Mouse (Mus musculus): Measurements from ENCODE around the gene Ahsa1. TPM values are rescaled to one million over a fixed set of nuclear protein-coding genes. Genes with fewer than 3 reads are reported as not detected.

Ahsa1 gene
- total and polyA plus RNA-seq, 3 experiments: 74.5 to 153 (median 138) TPM

DNA sequence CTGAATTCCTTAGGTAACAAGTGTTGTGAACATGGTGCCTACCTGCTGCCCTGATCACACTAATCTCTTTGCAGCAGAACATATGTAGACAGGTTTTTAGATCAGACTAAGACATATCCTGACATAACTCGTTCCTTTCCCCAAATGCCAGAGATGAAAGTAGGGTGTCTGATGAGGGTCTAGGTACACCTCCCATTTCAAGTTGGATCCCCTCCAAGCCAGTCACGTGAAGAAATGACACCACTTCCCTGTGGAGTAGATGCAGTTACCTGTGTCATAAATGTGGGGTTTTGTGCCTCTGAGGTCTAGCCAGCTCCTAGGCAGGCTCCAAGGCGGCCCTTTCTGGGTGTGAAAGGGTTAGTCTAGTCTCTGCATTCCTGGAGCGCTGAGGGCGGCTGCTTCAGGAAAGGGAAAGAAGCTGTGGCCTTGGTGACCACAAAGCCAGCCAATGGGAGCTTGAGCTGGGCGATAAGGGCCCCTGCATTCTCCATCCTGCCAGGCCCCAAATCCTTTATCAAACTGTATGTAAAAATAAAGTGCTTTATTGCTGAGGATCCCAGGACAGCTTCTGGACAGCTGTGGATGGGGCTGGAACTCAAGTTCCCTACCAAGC lies 11.9 kb downstream of the Ahsa1 start:
- intact Hi-C loops (cut with DNase I): no loop called here
- peaks cover 2% of the 10 kb centered on the region; the same call in 1 of the 2 replicates for H3K4me1 ChIP-seq (ENCODE audit: control insufficient read depth, insufficient read depth, low read length)
- no peaks in the 10 kb centered on the region for H3K27me3 ChIP-seq (ENCODE audit: control insufficient read depth, insufficient read depth, low read length)
- H3K36me3 ChIP-seq (ENCODE audit: control insufficient read depth, insufficient read depth, low read length): no peaks in the 10 kb centered on the region
- H3K4me3 ChIP-seq: no peak overlapping the region
- H3K27ac ChIP-seq: no peak overlapping the region
- no peak for DNase-seq
- 6% methylated on average over 6 of the region's 6 CpGs for WGBS
- no peak overlapping the region for H3K9ac ChIP-seq (ENCODE audit: low read depth, low read length)
- TF ChIP-seq CTCF (IDR thresholded peaks at IDR 0.05) (no peak), EP300 (IDR thresholded peaks at IDR 0.05; ENCODE audit: insufficient read depth, low read depth, low read length) (no peak), POLR2A (IDR thresholded peaks at IDR 0.05; ENCODE audit: insufficient read depth, low read depth, low read length) (no peak)
- H3K79me2 ChIP-seq (replicated peaks; ENCODE audit: control insufficient read depth, insufficient read depth, low read length): no peaks in the 10 kb centered on the region

DNA sequence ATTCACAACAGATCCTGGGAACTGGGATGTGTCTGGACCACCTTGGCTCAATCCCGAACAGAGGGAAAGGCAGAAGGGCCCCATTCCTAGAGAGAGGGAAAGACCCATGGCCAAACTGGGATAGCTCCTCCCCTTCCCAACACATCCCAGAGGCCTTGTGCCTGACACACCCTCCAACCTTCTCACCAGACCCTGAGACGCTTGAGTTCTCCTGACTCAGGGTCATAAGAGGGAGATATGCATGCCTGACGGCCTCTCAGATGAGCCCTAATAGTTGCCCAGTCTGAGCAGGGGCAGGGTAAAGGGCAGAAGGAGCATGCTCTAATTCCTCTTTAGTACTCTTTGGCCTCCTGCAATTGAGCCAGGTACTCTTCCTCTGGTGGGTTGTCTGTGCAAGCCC lies 13.1 kb downstream of the Ahsa1 start:
- Histone ChIP-seq H3K36me3 (ENCODE audit: control insufficient read depth, insufficient read depth, low read length) (no peaks in the 10 kb centered on the region), H3K27ac (no peak overlapping the region), H3K4me3 (no peak overlapping the region), H3K27me3 (ENCODE audit: control insufficient read depth, insufficient read depth, low read length) (no peaks in the 10 kb centered on the region), H3K4me1 (ENCODE audit: control insufficient read depth, insufficient read depth, low read length) (peaks cover 2% of the 10 kb centered on the region; the same call in 1 of the 2 replicates), H3K79me2 (replicated peaks; ENCODE audit: control insufficient read depth, insufficient read depth, low read length) (no peaks in the 10 kb centered on the region), H3K9ac (ENCODE audit: low read depth, low read length) (no peak overlapping the region)
- TF ChIP-seq CTCF (IDR thresholded peaks at IDR 0.05): no peak
- TF ChIP-seq EP300 (IDR thresholded peaks at IDR 0.05; ENCODE audit: insufficient read depth, low read depth, low read length): no peak
- no peak for TF ChIP-seq POLR2A (IDR thresholded peaks at IDR 0.05; ENCODE audit: insufficient read depth, low read depth, low read length)
- intact Hi-C loops (cut with DNase I): no loop called here
- 37% methylated on average over 3 of the region's 3 CpGs for WGBS
- DNase-seq: no peak

DNA sequence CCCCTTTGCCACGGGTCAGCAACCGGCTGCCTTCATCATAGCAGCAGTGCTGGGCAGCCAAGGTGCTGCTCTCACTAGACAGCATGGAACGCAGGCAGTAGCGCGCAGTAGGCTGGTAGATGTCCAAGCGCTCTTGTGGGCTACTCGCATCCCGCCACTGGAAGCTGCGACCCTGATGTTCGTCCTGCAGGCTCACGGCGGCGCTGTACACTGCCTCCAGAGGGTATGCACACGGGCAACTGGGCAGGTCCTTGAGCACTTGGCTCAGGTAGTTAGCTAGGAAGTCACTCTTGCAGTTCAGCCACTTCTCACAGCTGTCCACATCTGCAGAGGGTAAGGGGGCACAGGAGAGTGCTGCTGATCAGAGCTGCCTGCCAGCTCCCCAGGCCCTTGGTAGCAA lies 13.6 kb downstream of the Ahsa1 start:
- intact Hi-C loops (cut with DNase I): no loop called here
- TF ChIP-seq CTCF (IDR thresholded peaks at IDR 0.05) (no peak), POLR2A (IDR thresholded peaks at IDR 0.05; ENCODE audit: insufficient read depth, low read depth, low read length) (no peak), EP300 (IDR thresholded peaks at IDR 0.05; ENCODE audit: insufficient read depth, low read depth, low read length) (no peak)
- no peak overlapping the region for H3K4me3 ChIP-seq
- H3K27ac ChIP-seq: no peak overlapping the region
- DNase-seq: no peak
- no peaks in the 10 kb centered on the region for H3K79me2 ChIP-seq (replicated peaks; ENCODE audit: control insufficient read depth, insufficient read depth, low read length)
- H3K4me1 ChIP-seq (ENCODE audit: control insufficient read depth, insufficient read depth, low read length): peaks cover 2% of the 10 kb centered on the region; the same call in 1 of the 2 replicates
- H3K27me3 ChIP-seq (ENCODE audit: control insufficient read depth, insufficient read depth, low read length): no peaks in the 10 kb centered on the region
- H3K9ac ChIP-seq (ENCODE audit: low read depth, low read length): no peak overlapping the region
- 67% methylated on average over 14 of the region's 14 CpGs for WGBS
- H3K36me3 ChIP-seq (ENCODE audit: control insufficient read depth, insufficient read depth, low read length): no peaks in the 10 kb centered on the region

DNA sequence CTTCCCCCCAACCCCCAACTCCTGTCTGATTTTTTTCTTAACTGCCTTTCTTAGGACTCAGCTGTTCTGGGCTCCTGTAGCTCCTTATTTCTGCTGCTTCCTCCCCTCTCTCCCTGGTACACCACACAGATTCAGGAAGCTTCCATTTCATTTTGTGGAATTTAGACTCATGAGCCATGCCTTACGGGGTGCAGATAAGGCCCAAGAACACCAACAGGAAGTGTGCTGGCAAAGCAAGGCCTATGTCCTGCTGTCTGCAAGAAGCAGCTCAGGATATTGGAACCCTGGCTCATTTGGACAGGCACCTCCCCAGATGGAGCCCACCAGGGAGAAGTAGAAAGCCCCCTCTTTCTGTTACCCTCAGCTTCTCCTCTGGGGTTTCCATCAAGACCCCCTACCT lies 15.5 kb downstream of the Ahsa1 start:
- WGBS: 42% methylated on average over 1 of the region's 1 CpGs
- Histone ChIP-seq H3K4me1 (ENCODE audit: control insufficient read depth, insufficient read depth, low read length) (peaks cover 2% of the 10 kb centered on the region; the same call in 1 of the 2 replicates), H3K9ac (ENCODE audit: low read depth, low read length) (no peak overlapping the region), H3K36me3 (ENCODE audit: control insufficient read depth, insufficient read depth, low read length) (no peaks in the 10 kb centered on the region), H3K27me3 (ENCODE audit: control insufficient read depth, insufficient read depth, low read length) (no peaks in the 10 kb centered on the region), H3K4me3 (no peak overlapping the region), H3K79me2 (replicated peaks; ENCODE audit: control insufficient read depth, insufficient read depth, low read length) (no peaks in the 10 kb centered on the region), H3K27ac (no peak overlapping the region)
- TF ChIP-seq CTCF (IDR thresholded peaks at IDR 0.05): no peak
- TF ChIP-seq POLR2A (IDR thresholded peaks at IDR 0.05; ENCODE audit: insufficient read depth, low read depth, low read length): no peak
- no peak for TF ChIP-seq EP300 (IDR thresholded peaks at IDR 0.05; ENCODE audit: insufficient read depth, low read depth, low read length)
- intact Hi-C loops (cut with DNase I): no loop called here
- DNase-seq: no peak

DNA sequence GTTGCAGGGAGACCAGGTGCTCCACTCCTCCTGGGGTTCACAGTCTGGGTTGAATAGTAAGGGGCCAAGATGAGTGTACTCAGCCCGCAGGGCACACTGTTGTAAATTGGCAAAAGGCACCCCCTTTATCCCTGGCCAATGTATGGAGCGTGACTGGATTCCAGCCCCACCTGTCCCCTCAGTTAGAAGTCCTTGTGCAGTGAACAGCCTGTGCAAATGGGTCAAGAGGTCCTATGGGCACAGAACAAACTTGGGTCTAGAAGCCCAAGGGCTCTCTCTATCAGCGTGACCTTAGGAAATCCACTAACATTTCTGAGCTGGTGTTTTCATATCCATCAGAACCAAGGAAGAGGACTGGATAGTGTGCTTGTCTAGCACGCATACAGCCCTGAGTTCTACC lies 16.5 kb downstream of the Ahsa1 start:
- Histone ChIP-seq H3K27ac (no peak overlapping the region), H3K36me3 (ENCODE audit: control insufficient read depth, insufficient read depth, low read length) (no peaks in the 10 kb centered on the region), H3K9ac (ENCODE audit: low read depth, low read length) (no peak overlapping the region), H3K79me2 (replicated peaks; ENCODE audit: control insufficient read depth, insufficient read depth, low read length) (no peaks in the 10 kb centered on the region), H3K4me1 (ENCODE audit: control insufficient read depth, insufficient read depth, low read length) (peaks cover 2% of the 10 kb centered on the region; the same call in 1 of the 2 replicates), H3K27me3 (ENCODE audit: control insufficient read depth, insufficient read depth, low read length) (no peaks in the 10 kb centered on the region), H3K4me3 (no peak overlapping the region)
- DNase-seq: no peak
- WGBS: 95% methylated on average over 4 of the region's 4 CpGs
- intact Hi-C loops (cut with DNase I): no loop called here
- TF ChIP-seq EP300 (IDR thresholded peaks at IDR 0.05; ENCODE audit: insufficient read depth, low read depth, low read length) (no peak), CTCF (IDR thresholded peaks at IDR 0.05) (no peak), POLR2A (IDR thresholded peaks at IDR 0.05; ENCODE audit: insufficient read depth, low read depth, low read length) (no peak)

DNA sequence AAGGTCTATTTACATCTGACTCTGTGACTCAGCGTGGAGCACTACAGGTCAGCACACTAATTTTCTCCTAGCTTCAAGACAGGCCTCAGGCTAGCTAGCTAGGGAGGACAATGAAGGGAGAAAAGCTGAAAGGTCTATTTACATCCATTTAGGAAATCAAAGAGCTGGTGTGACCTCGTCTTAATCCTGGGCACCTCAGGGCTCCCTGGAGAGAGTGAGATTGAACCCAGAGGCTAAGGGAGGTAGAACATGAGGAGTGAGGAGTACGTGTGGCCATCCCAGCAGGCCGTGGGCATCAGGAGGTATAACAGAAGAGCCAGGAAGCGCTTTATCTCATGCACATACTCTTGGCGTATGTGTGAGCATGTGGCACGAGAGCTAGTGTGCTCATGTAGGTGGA lies 17.4 kb downstream of the Ahsa1 start:
- WGBS: 73% methylated on average over 7 of the region's 7 CpGs
- intact Hi-C loops (cut with DNase I): no loop called here

More for the DNA sequence above, 17.4 kb downstream of the Ahsa1 start:
- no peak for DNase-seq
- Histone ChIP-seq H3K27me3 (ENCODE audit: control insufficient read depth, insufficient read depth, low read length) (no peaks in the 10 kb centered on the region), H3K79me2 (replicated peaks; ENCODE audit: control insufficient read depth, insufficient read depth, low read length) (no peaks in the 10 kb centered on the region), H3K4me3 (no peak overlapping the region), H3K36me3 (ENCODE audit: control insufficient read depth, insufficient read depth, low read length) (no peaks in the 10 kb centered on the region), H3K9ac (ENCODE audit: low read depth, low read length) (no peak overlapping the region), H3K27ac (no peak overlapping the region), H3K4me1 (ENCODE audit: control insufficient read depth, insufficient read depth, low read length) (no peaks in the 10 kb centered on the region)
- TF ChIP-seq EP300 (IDR thresholded peaks at IDR 0.05; ENCODE audit: insufficient read depth, low read depth, low read length): no peak
- TF ChIP-seq CTCF (IDR thresholded peaks at IDR 0.05): no peak
- TF ChIP-seq POLR2A (IDR thresholded peaks at IDR 0.05; ENCODE audit: insufficient read depth, low read depth, low read length): no peak

Measured in heart, adult 2 months (tissue).